ENCODE assay signal across 8 mouse cellular contexts in genomic region chr6:127524442-127524841, GRCm38 (mm10). TPM values are rescaled to one million over a fixed set of nuclear protein-coding genes. Genes with fewer than 3 reads are reported as not detected.
DNase-seq lines count a peak whose midpoint lies in the region; ATAC-seq and TF ChIP-seq lines count a peak whose summit lies in the region.

No protein-coding gene starts in this region.

- H3K9ac ChIP-seq in kidney, embryonic 14.5 days (ENCODE audit: low read depth, low read length), result no peak overlapping the region
- no peak overlapping the region for H3K9ac ChIP-seq in liver, embryonic 13.5 days

- H3K4me1 ChIP-seq in kidney, adult 2 months (ENCODE audit: control insufficient read depth, insufficient read depth, low read length), result no peaks in the 10 kb centered on the region
- peaks cover 12% of the 10 kb centered on the region; the same call in 1 of the 2 replicates for H3K4me1 ChIP-seq in kidney, embryonic 14.5 days (ENCODE audit: control insufficient read depth, insufficient read depth, low read length)
- no peaks in the 10 kb centered on the region for H3K4me1 ChIP-seq in G1E (ENCODE audit: insufficient read depth, low read depth, low read length)
- H3K4me1 ChIP-seq in liver, embryonic 13.5 days (replicated peaks), result peaks cover 6% of the 10 kb centered on the region

- ATAC-seq in kidney, embryonic 14.5 days (ENCODE audit: low FRiP score, low TSS enrichment), result no peak
- ATAC-seq in G1E (ENCODE audit: extremely low read depth, insufficient number of reproducible peaks, low FRiP score, poor library complexity, severe bottlenecking), result 0 out of 2 replicates have a peak, but pooled peaks have one; percentile 26
- peak; percentile 61 for ATAC-seq in granulocyte monocyte progenitor cell, adult 5-6 weeks (replicated peaks; ENCODE audit: poor library complexity, severe bottlenecking)
- no peak for ATAC-seq in liver, embryonic 13.5 days (ENCODE audit: low read depth)

- DNase-seq in kidney, adult 2 months, result peak; percentile 38
- peak; percentile 30 for DNase-seq in G1E (ENCODE audit: low spot score)
- peak; percentile 78 for DNase-seq in c-Kit-positive CD71-negative TER-119-negative erythroid progenitor cells, embryonic 14.5 days (ENCODE audit: low read depth)
- DNase-seq in liver, embryonic 13.5 days, result peak; percentile 23
- DNase-seq in retina, postnatal 1 day, result peak; percentile 86
- peak; percentile 20 for DNase-seq in yolk sac, embryonic 10.5 days (ENCODE audit: low spot score)

- no peak overlapping the region for H3K27ac ChIP-seq in kidney, adult 2 months (ENCODE audit: insufficient read depth, low read depth, low read length)
- H3K27ac ChIP-seq in kidney, embryonic 14.5 days (ENCODE audit: low read depth, low read length), result no peak overlapping the region
- H3K27ac ChIP-seq in liver, embryonic 13.5 days, result no peak overlapping the region

- TF ChIP-seq CTCF in kidney, adult 2 months (conservative IDR thresholded peaks at IDR 0.05; ENCODE audit: insufficient read depth, insufficient read length, low read depth, low read length), result peak; percentile 77
- TF ChIP-seq CTCF in G1E (IDR thresholded peaks at IDR 0.05; ENCODE audit: low read depth, low read length), result peak; percentile 51

- no peaks in the 10 kb centered on the region for H3K9me3 ChIP-seq in kidney, embryonic 14.5 days (ENCODE audit: control insufficient read depth, low read length)
- no peaks in the 10 kb centered on the region for H3K9me3 ChIP-seq in G1E (replicated peaks)
- no peaks in the 10 kb centered on the region for H3K9me3 ChIP-seq in liver, embryonic 13.5 days (replicated peaks)

- WGBS in kidney, adult 2 months, result 45% methylated on average over 8 of the region's 8 CpGs
- WGBS in kidney, embryonic 14.5 days, result 44% methylated on average over 8 of the region's 8 CpGs
- WGBS in liver, embryonic 13.5 days (ENCODE audit: insufficient replicate concordance), result 18% methylated on average over 8 of the region's 8 CpGs

- no peaks in the 10 kb centered on the region for H3K27me3 ChIP-seq in kidney, adult 2 months (replicated peaks; ENCODE audit: control insufficient read depth, insufficient read depth, low read length)
- H3K27me3 ChIP-seq in kidney, embryonic 14.5 days (ENCODE audit: control insufficient read depth, insufficient read depth, low read length), result no peaks in the 10 kb centered on the region
- H3K27me3 ChIP-seq in G1E (ENCODE audit: insufficient read depth, low read length), result peaks cover 6% of the 10 kb centered on the region; the same call in 1 of the 2 replicates
- H3K27me3 ChIP-seq in liver, embryonic 13.5 days, result no peaks in the 10 kb centered on the region

- no peak for TF ChIP-seq POLR2A in kidney, adult 2 months (IDR thresholded peaks at IDR 0.05; ENCODE audit: low read depth, low read length)

- no peak overlapping the region for H3K4me3 ChIP-seq in kidney, adult 2 months (ENCODE audit: insufficient read depth, low read depth, low read length)
- H3K4me3 ChIP-seq in kidney, embryonic 14.5 days (ENCODE audit: low read length), result no peak overlapping the region
- no peak overlapping the region for H3K4me3 ChIP-seq in G1E (ENCODE audit: low read depth, low read length)
- H3K4me3 ChIP-seq in liver, embryonic 13.5 days (replicated peaks), result no peak overlapping the region

- H3K4me2 ChIP-seq in kidney, embryonic 14.5 days (replicated peaks; ENCODE audit: low read depth, low read length), result no peak overlapping the region
- no peak overlapping the region for H3K4me2 ChIP-seq in liver, embryonic 13.5 days

- H3K36me3 ChIP-seq in kidney, adult 2 months (ENCODE audit: control insufficient read depth, insufficient read depth, low read length), result no peaks in the 10 kb centered on the region
- H3K36me3 ChIP-seq in kidney, embryonic 14.5 days (ENCODE audit: control insufficient read depth, insufficient read depth, low read length), result no peaks in the 10 kb centered on the region
- H3K36me3 ChIP-seq in G1E (replicated peaks), result peaks cover 5% of the 10 kb centered on the region
- H3K36me3 ChIP-seq in liver, embryonic 13.5 days, result no peaks in the 10 kb centered on the region

RNA-seq across cellular contexts. Expression of gene Cracr2a, which starts 36.7 kb away (rescaled TPM):
- 0.27 and 0.59 TPM in 2 replicates for polyA plus RNA-seq in kidney, adult 2 months (2012; rRNA removed)
- 1.1 and 1.5 TPM in 2 replicates for polyA plus RNA-seq in kidney, embryonic 14.5 days (2014; fragmentation: Nextera tagmentation; extraction: Ambion mirVana)
- total RNA-seq in G1E (2014; fragmentation: Nextera tagmentation) (not detected in 2 replicates), G1E (2017) (0.05 and 0.06 TPM in 2 replicates)
- not detected in 2 replicates for polyA plus RNA-seq in G1E (2012)
- 8.6 and 9.4 TPM in 2 replicates for total RNA-seq in granulocyte monocyte progenitor cell, adult 5-6 weeks (2014; fragmentation: Nextera tagmentation)
- total RNA-seq in granulocyte monocyte progenitor cell, adult 5-6 weeks (2017), result 9.5 and 9.6 TPM in 2 replicates
- polyA plus RNA-seq in liver, embryonic 13.5 days (2015; fragmentation: Nextera tagmentation; extraction: Ambion mirVana), result 0.79 and 0.88 TPM in 2 replicates

Comparison
In these comparisons a context has a peak if more than half of its experiments do, and no peak if none do; other contexts are left out.
1. DNase-seq: peak in every context shown above with its lines; median percentile 86 in retina, postnatal 1 day; 78 in c-Kit-positive CD71-negative TER-119-negative erythroid progenitor cells, embryonic 14.5 days; 38 in kidney, adult 2 months; 30 in G1E; 23 in liver, embryonic 13.5 days; 20 in yolk sac, embryonic 10.5 days.
2. ATAC-seq: peak in G1E (single experiment) and granulocyte monocyte progenitor cell, adult 5-6 weeks (single experiment); none in kidney, embryonic 14.5 days (single experiment) and liver, embryonic 13.5 days (single experiment).